In genomic region chr2:180228592-180228991, GRCm38 (mm10) we compare ENCODE assay signal across 7 mouse cellular contexts. TPM values are rescaled to one million over a fixed set of nuclear protein-coding genes. Genes with fewer than 3 reads are reported as not detected.
A peak's percentile ranks its signal among the peaks of the same experiment; 100 is the strongest.
DNase-seq lines count a peak whose midpoint lies in the region.

No protein-coding gene starts in this region.

- no peaks in the 10 kb centered on the region for H3K36me3 ChIP-seq in embryonic facial prominence, embryonic 10.5 days (replicated peaks)

- peak; percentile 44 for DNase-seq in NIH3T3 (ENCODE audit: low read depth)
- no peak for DNase-seq in embryonic facial prominence, embryonic 10.5 days (ENCODE audit: low spot score)
- peak; percentile 64 for DNase-seq in kidney, adult 18-20 months
- peak; percentile 87 for DNase-seq in lung, postnatal 10 days
- DNase-seq in layer of hippocampus, postnatal 10 days (ENCODE audit: low spot score in 2 of 2), result no peak
- DNase-seq in layer of hippocampus, adult 9-11 months, result no peak
- DNase-seq in embryo, embryonic 10.5 days (ENCODE audit: low spot score), result no peak

- WGBS in embryonic facial prominence, embryonic 10.5 days, result 72% methylated on average over 7 of the region's 7 CpGs

- H3K27ac ChIP-seq in embryonic facial prominence, embryonic 10.5 days (replicated peaks), result peak overlapping the region; percentile 70; the same call in 1 of the 2 replicates

- H3K4me3 ChIP-seq in embryonic facial prominence, embryonic 10.5 days, result no peak overlapping the region

- H3K9me3 ChIP-seq in embryonic facial prominence, embryonic 10.5 days, result no peaks in the 10 kb centered on the region

- peaks cover 72% of the 10 kb centered on the region for H3K4me1 ChIP-seq in embryonic facial prominence, embryonic 10.5 days

- peaks cover 56% of the 10 kb centered on the region for H3K27me3 ChIP-seq in embryonic facial prominence, embryonic 10.5 days (replicated peaks; ENCODE audit: low read depth, poor library complexity, severe bottlenecking)

RNA-seq across cellular contexts. Expression of gene Lama5, which starts 2.9 kb away (rescaled TPM):
- 19.6 and 25.3 TPM in 2 replicates for polyA plus RNA-seq in embryonic facial prominence, embryonic 10.5 days (2016; fragmentation: Nextera tagmentation; extraction: Ambion mirVana)
- 1 to 10 TPM; 8.1 to 9.6 TPM for total RNA-seq in layer of hippocampus, postnatal 10 days (2021)

RNA-seq across cellular contexts. Expression of gene Rps21, which starts 28.6 kb away (rescaled TPM):
- polyA plus RNA-seq in embryonic facial prominence, embryonic 10.5 days (2016; fragmentation: Nextera tagmentation; extraction: Ambion mirVana), result 569 and 585 TPM in 2 replicates
- 100 to 1,000 TPM; 654 to 715 TPM for total RNA-seq in layer of hippocampus, postnatal 10 days (2021)

RNA-seq across cellular contexts. Expression of gene Cables2, which starts 44.7 kb away (rescaled TPM):
- polyA plus RNA-seq in embryonic facial prominence, embryonic 10.5 days (2016; fragmentation: Nextera tagmentation; extraction: Ambion mirVana), result 12.7 and 13.2 TPM in 2 replicates
- 10 to 100 TPM; 38.6 to 40.1 TPM for total RNA-seq in layer of hippocampus, postnatal 10 days (2021)

RNA-seq across cellular contexts. Expression of gene Adrm1, which starts 57.3 kb away (rescaled TPM):
- 264 and 272 TPM in 2 replicates for polyA plus RNA-seq in embryonic facial prominence, embryonic 10.5 days (2016; fragmentation: Nextera tagmentation; extraction: Ambion mirVana)
- 100 to 1,000 TPM; 107 to 117 TPM for total RNA-seq in layer of hippocampus, postnatal 10 days (2021)

Comparison
In these comparisons a context has a peak if more than half of its experiments do, and no peak if none do; other contexts are left out.
1. DNase-seq: peak in NIH3T3 (single experiment), kidney, adult 18-20 months (single experiment) and lung, postnatal 10 days (single experiment); none in embryonic facial prominence, embryonic 10.5 days (single experiment), layer of hippocampus, postnatal 10 days (0 of 2), layer of hippocampus, adult 9-11 months (single experiment) and embryo, embryonic 10.5 days (single experiment).